Mouse (Mus musculus) cerebellum, adult 8-10 months (tissue): ENCODE measurements around the gene Fuca1.
A peak's percentile ranks its signal among the peaks of the same experiment; 100 is the strongest.

Source experiments
- DNase-seq: peaks from one replicate; pipeline ENCODE4 v3.0.0; 2022

The Fuca1 gene

GRCm38 (mm10) chr4:135985193-135985592 is 64.7 kb downstream of the Fuca1 start:
- no peak for DNase-seq

- DNase-seq = no peak
These were observed 65.2 kb downstream of the Fuca1 start for GRCm38 (mm10) chr4:135985769-135986168.

- DNase-seq = no peak
These were observed 65.9 kb downstream of the Fuca1 start for GRCm38 (mm10) chr4:135986301-135986942.

- DNase-seq = peak; percentile 95
These were observed 66.6 kb downstream of the Fuca1 start, which contains the start of gene Pithd1 for GRCm38 (mm10) chr4:135986943-135987710. Pithd1 (minus strand) TSS chr4:135987264.

GRCm38 (mm10) chr4:135987714-135988113 is 67.2 kb downstream of the Fuca1 start:
- peak; percentile 20 for DNase-seq
